Mouse (Mus musculus) heart, embryonic 14.5 days (tissue): ENCODE data around the gene Resp18. TPM values are rescaled to one million over a fixed set of nuclear protein-coding genes. Genes with fewer than 3 reads are reported as not detected.

Experiments
- ATAC-seq: fragments of 200-750 bp; cut with Nextera tagmentation; 2 replicates; pipeline ENCODE4 v1.8.0; 2017; ENCODE audit warnings: low read depth, moderate TSS enrichment; ENCODE audit not compliant: insufficient number of reproducible peaks, insufficient read depth, low FRiP score
- H3K27ac ChIP-seq, 2 experiments: fragments of 200-500 bp in 1 of 2; fragments of 300-500 bp in 1 of 2; sonication (generic) in 1 of 2; replicated peaks in 1 of 2; 2 replicates each; pipeline ENCODE4 v1.5.1; 2012 to 2014; ENCODE audit warnings: low read depth in 2 of 2, low read length in 2 of 2, control low read depth in 1 of 2, mild to moderate bottlenecking in 1 of 2, mixed read lengths in 1 of 2; ENCODE audit not compliant: control insufficient read depth in 1 of 2, insufficient read depth in 1 of 2
- H3K27me3 ChIP-seq: fragments of 300-500 bp; sonication (generic); 2 replicates; pipeline ENCODE4 v1.6.1; 2014; ENCODE audit warnings: mild to moderate bottlenecking, low read length, control low read depth; ENCODE audit not compliant: control insufficient read depth, insufficient read depth
- H3K36me3 ChIP-seq: fragments of 300-500 bp; sonication (generic); 2 replicates; pipeline ENCODE4 v1.6.1; 2014; ENCODE audit warnings: mild to moderate bottlenecking, control low read depth, low read length, mixed read lengths; ENCODE audit not compliant: control insufficient read depth, insufficient read depth
- H3K4me1 ChIP-seq, 2 experiments: fragments of 200-500 bp in 1 of 2; fragments of 300-500 bp in 1 of 2; sonication (generic) in 1 of 2; 2 replicates each; pipeline ENCODE4 v1.6.1; 2012 to 2014; ENCODE audit warnings: low read length in 2 of 2, control low read depth in 1 of 2, mixed read lengths in 1 of 2; ENCODE audit not compliant: control insufficient read depth in 2 of 2, insufficient read depth in 2 of 2
- H3K4me2 ChIP-seq: fragments of 300-500 bp; sonication (generic); 2 replicates; pipeline ENCODE4 v1.6.1; 2014; ENCODE audit warnings: mild to moderate bottlenecking, low read length
- H3K4me3 ChIP-seq, 2 experiments: fragments of 200-500 bp in 1 of 2; fragments of 300-500 bp in 1 of 2; sonication (generic) in 1 of 2; 2 replicates each; pipeline ENCODE4 v1.5.1; 2012 to 2014; ENCODE audit warnings: low read length in 2 of 2, mild to moderate bottlenecking in 2 of 2, control low read depth in 1 of 2, low read depth in 1 of 2, moderate library complexity in 1 of 2; ENCODE audit not compliant: control insufficient read depth in 1 of 2, insufficient read depth in 1 of 2
- H3K9ac ChIP-seq: fragments of 300-500 bp; sonication (generic); 2 replicates; pipeline ENCODE4 v1.6.1; 2014; ENCODE audit warnings: mild to moderate bottlenecking, low read length
- H3K9me3 ChIP-seq: fragments of 300-500 bp; sonication (generic); 2 replicates; pipeline ENCODE4 v1.6.1; 2016; ENCODE audit warnings: low read length, control low read depth; ENCODE audit not compliant: control insufficient read depth
- WGBS: fragments of 180-500 bp; shearing (Covaris S2); extraction: QIAGEN DNeasy Blood & Tissue Kit; methylation state at CpG from one replicate; pipeline ENCODE4 v1.1.7; 2014; 5-methylcytosine and 5-hydroxymethylcytosine counted together
- polyA plus RNA-seq: library from polyadenylated mRNA; unstranded; fragments of >200 nt; fragmentation: Nextera tagmentation; extraction: Ambion mirVana; gene quantifications from 2 replicates; pipeline ENCODE4 v1.2.1, GENCODE M21; 2014

Gene Resp18
- polyA plus RNA-seq, 1 experiment from 2014 or later = 0.53 TPM

- Histone ChIP-seq H3K27me3 (peaks cover 50% of the 10 kb centered on the region), H3K4me3 (peak within 1 kb of the TSS in 1 of 2 experiments; percentile 7; a peak in 3 of 4 replicates), H3K9me3 (no peaks in the 10 kb centered on the region), H3K9ac (no peak within 1 kb of the TSS), H3K27ac (no peak within 1 kb of the TSS), H3K4me1 (no peaks in the 10 kb centered on the region), H3K4me2 (peak within 1 kb of the TSS; percentile 22), H3K36me3 (no peaks in the 10 kb centered on the region)
- no peak for ATAC-seq
- 9% methylated on average over 32 of the region's 32 CpGs for WGBS
These were observed 13.9 kb downstream of the Resp18 start, which contains the start of gene Ptprn for GRCm38 (mm10) chr1:75264091-75264880. Gene Ptprn (minus strand): TSS chr1:75264502.

DNA sequence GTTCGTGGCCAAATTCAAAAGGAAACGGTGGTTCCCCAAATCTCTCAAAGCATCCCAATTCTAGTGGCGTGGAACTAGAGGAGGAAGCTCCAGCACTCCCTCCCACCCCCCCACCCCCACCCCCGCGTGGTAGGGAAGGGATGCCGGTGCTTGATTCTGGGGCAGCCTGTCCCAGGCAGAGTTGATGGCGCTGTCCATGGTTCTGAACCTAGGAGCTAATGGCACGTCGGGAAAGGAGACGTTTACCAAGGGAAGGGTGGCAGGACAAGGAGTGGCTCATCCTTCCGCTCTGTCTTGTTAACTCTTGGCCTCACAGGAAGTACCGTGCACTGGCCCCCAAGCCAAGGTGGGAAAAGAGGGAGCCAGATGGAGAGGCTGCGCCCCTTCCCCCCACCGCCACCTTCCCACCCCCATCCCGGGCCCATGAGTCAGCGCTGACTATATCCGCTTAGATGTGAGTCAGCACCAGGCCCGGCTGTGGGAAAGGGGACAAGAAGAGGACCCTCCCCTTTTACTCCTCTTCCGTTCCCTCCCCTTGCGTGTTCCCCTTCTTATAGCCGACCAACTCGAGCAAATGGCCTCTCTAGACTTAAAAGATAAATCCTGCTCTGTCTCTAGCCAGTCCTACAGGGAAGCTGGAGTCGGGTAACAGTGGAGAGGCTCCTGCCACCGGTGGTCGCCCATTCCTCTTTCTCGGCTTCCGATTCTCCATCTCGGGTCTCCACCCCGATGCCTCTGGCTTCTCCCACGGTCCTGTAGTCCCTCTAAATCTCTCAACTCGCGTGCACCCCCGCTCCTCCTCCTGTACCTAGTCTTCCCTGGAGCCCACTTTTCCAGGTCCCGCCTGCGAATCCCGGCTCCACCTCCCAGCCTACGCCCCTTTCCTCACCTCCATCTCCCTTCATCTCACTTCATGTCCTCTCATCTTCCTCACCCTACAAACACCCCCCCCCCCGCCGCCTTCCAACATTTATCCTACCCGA is 15.0 kb downstream of the Resp18 start:
- no peak for ATAC-seq
- WGBS = 3% methylated on average over 40 of the region's 40 CpGs
- H3K9me3 ChIP-seq = no peaks in the 10 kb centered on the region
- H3K36me3 ChIP-seq = no peaks in the 10 kb centered on the region
- H3K27me3 ChIP-seq = peaks cover 43% of the 10 kb centered on the region
- peak overlapping the region in 1 of 2 experiments; percentile 7; a peak in 3 of 4 replicates for H3K4me3 ChIP-seq
- H3K27ac ChIP-seq = no peak overlapping the region
- no peaks in the 10 kb centered on the region for H3K4me1 ChIP-seq
- H3K9ac ChIP-seq = no peak overlapping the region
- H3K4me2 ChIP-seq = peak overlapping the region; percentile 22

DNA sequence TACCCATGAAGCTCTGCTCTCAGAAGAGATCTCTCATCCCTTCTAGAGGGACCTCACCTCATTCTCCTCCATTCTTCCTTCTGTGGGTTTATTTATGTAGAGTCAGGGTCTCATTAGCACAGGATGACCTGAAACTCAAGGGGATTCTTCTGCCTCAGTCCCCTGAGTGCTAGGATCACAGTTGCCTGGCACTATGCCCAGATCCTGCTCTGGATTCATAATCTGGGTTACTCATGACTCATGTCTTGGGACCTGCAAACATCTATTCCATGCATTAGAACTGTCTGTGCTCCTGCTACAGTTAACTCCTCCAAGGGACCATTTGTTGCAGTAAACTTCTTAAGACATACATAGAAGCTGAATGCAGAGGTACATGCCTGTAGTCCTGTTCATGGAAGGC is 16.9 kb downstream of the Resp18 start:
- no peak overlapping the region for H3K9ac ChIP-seq
- H3K9me3 ChIP-seq = no peaks in the 10 kb centered on the region
- H3K4me3 ChIP-seq = no peak overlapping the region
- no peaks in the 10 kb centered on the region for H3K4me1 ChIP-seq
- no peak overlapping the region for H3K27ac ChIP-seq
- no peak for ATAC-seq
- no peak overlapping the region for H3K4me2 ChIP-seq
- H3K27me3 ChIP-seq = peaks cover 40% of the 10 kb centered on the region
- no peaks in the 10 kb centered on the region for H3K36me3 ChIP-seq

DNA sequence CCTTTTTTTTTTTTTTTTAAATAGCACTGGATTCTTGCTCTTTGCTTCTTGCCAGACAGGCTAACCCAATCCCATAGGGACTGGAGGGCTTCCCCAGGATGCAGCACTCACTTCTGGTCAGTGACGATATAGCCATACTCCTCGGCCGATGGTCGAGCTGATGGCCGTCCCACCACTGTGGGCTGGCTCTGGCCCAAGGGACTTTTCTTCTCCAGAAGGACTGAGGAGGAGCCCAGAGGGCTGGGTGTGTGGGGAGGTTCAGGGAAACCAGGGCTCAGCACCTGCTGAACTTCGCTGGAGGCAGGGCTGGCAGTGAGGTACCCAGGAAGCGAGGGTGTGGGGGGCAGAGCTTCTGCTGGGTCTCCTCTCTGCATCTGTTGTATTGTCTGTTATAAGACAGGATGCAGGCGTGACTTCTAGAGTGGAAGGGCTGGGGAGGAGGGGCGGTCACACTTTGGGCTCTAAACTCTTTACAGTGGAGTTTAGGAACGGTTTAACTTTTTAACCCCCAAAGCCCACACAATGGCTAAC is 22.6 kb downstream of the Resp18 start:
- no peak for ATAC-seq
- WGBS = 52% methylated on average over 10 of the region's 10 CpGs
- Histone ChIP-seq H3K27ac (no peak overlapping the region), H3K4me3 (no peak overlapping the region), H3K9me3 (no peaks in the 10 kb centered on the region), H3K4me1 (peaks cover 0 to 5% of the 10 kb centered on the region in 2 experiments; a peak in 1 of 4 replicates), H3K27me3 (no peaks in the 10 kb centered on the region), H3K36me3 (no peaks in the 10 kb centered on the region), H3K9ac (no peak overlapping the region), H3K4me2 (no peak overlapping the region)

DNA sequence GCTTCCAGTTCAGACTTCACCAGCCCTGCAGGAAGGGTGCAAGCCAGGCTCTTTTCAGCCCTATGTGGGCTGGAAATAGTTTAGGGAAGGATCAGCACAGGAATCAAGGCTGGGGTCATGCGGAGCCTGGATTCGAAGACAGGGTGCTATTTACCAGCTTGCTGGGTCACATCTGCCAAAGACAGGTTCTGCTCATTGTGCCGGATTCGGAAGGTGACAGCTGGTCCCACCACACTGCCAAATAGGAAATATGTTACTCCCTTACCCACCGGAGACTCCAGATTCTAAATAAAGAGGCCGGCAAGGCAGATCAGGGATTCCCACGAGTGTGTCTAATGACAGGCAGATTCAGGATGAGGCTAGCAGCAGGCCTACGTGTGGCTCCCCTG is 23.6 kb downstream of the Resp18 start:
- Histone ChIP-seq H3K27ac (no peak overlapping the region), H3K4me2 (no peak overlapping the region), H3K9me3 (no peaks in the 10 kb centered on the region), H3K36me3 (no peaks in the 10 kb centered on the region), H3K27me3 (no peaks in the 10 kb centered on the region), H3K9ac (no peak overlapping the region), H3K4me1 (peaks cover under 1 to 5% of the 10 kb centered on the region in 2 experiments; a peak in 2 of 4 replicates), H3K4me3 (no peak overlapping the region)
- WGBS = 64% methylated on average over 8 of the region's 8 CpGs
- ATAC-seq = no peak

DNA sequence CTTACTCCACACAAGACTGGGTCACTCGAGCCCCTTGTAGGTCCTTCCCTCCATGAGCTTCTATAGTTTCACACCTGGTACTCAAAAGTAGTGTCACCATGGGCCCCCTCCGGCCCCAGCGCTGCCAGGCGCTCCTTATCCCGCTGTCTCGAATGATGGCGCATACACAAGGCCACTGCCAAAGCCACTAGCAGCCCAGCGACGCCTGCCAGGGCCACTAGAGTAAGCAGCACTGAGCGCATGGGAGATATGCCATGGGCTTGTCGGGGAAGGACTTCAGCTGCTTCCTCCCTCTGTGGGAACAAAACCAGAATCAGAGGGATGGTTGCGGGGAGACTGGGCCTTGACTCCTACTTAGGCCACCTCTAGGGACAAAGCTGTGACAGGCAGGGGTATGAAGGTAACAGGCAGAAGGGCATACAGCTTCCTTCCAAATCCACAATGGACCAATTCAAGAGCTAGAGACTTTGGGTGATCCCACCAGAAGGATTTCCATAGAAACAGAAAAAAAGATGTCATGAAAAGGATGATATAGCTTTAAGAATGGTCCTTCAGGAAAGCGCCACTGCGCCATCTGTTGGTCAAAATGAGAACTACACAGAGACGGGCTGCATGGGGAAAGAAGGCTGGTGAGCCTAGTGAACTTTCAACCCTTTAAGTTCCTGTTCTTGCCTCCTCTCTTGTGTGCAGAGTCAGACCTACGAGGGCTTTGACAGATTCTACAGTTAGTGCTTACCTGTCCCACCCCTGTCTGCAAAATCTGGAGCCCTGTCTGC is 24.2 kb downstream of the Resp18 start:
- ATAC-seq = no peak
- WGBS = 61% methylated on average over 16 of the region's 16 CpGs
- Histone ChIP-seq H3K4me2 (no peak overlapping the region), H3K27me3 (no peaks in the 10 kb centered on the region), H3K36me3 (no peaks in the 10 kb centered on the region), H3K9ac (no peak overlapping the region), H3K4me3 (no peak overlapping the region), H3K27ac (no peak overlapping the region), H3K4me1 (peaks cover 6% of the 10 kb centered on the region in 2 experiments), H3K9me3 (no peaks in the 10 kb centered on the region)

GRCm38 (mm10) chr1:75253029-75253428 is 25.2 kb downstream of the Resp18 start:
- no peak for ATAC-seq
- Histone ChIP-seq H3K4me2 (no peak overlapping the region), H3K36me3 (no peaks in the 10 kb centered on the region), H3K27ac (no peak overlapping the region), H3K27me3 (no peaks in the 10 kb centered on the region), H3K9ac (no peak overlapping the region), H3K4me1 (peaks cover 14% of the 10 kb centered on the region in 2 experiments), H3K4me3 (no peak overlapping the region), H3K9me3 (no peaks in the 10 kb centered on the region)
- 64% methylated on average over 16 of the region's 16 CpGs for WGBS
